Mouse (Mus musculus) thymus, adult 2 months (tissue): ENCODE results near the gene Dhdds. TPM values are rescaled to one million over a fixed set of nuclear protein-coding genes. Genes with fewer than 3 reads are reported as not detected.

Source experiments
- DNase-seq: peaks from one replicate; pipeline ENCODE4 v3.0.0; 2021
- H3K27ac ChIP-seq: fragments of 200-500 bp; 2 replicates; pipeline ENCODE4 v1.5.1; 2012; ENCODE audit warnings: low read length, control low read depth; ENCODE audit not compliant: control insufficient read depth, insufficient read depth
- H3K27me3 ChIP-seq: fragments of 200-500 bp; 2 replicates; pipeline ENCODE4 v1.6.1; 2012; ENCODE audit warnings: mild to moderate bottlenecking, low read length, moderate library complexity, mixed read lengths; ENCODE audit not compliant: control insufficient read depth, insufficient read depth
- H3K36me3 ChIP-seq: fragments of 200-500 bp; 2 replicates; pipeline ENCODE4 v1.6.1; 2012; ENCODE audit warnings: mild to moderate bottlenecking, low read length, moderate library complexity; ENCODE audit not compliant: control insufficient read depth, insufficient read depth
- H3K4me1 ChIP-seq: fragments of 200-500 bp; replicated peaks from 2 replicates; pipeline ENCODE4 v1.6.1; 2012; ENCODE audit warnings: low read length; ENCODE audit not compliant: control insufficient read depth, insufficient read depth
- H3K4me3 ChIP-seq: fragments of 200-500 bp; 2 replicates; pipeline ENCODE4 v1.5.1; 2012; ENCODE audit warnings: mild to moderate bottlenecking, low read length, control low read depth, moderate library complexity; ENCODE audit not compliant: control insufficient read depth, insufficient read depth
- CTCF ChIP-seq: fragments of 200-500 bp; IDR thresholded peaks from 2 replicates; pipeline ENCODE4 v1.5.1; 2012; ENCODE audit warnings: mild to moderate bottlenecking, control low read depth, low read length, moderate library complexity, borderline replicate concordance; ENCODE audit not compliant: control insufficient read depth, poor library complexity, insufficient read depth; ENCODE audit errors: extremely low read depth
- POLR2A ChIP-seq: fragments of 200-500 bp; IDR thresholded peaks from 2 replicates; pipeline ENCODE4 v1.6.1; 2012; ENCODE audit warnings: mild to moderate bottlenecking, low read length, control low read depth, moderate library complexity; ENCODE audit not compliant: control insufficient read depth, poor library complexity, insufficient read depth; ENCODE audit errors: extremely low read depth
- WGBS: fragments of 180-500 bp; shearing (Covaris S2); methylation state at CpG from one replicate; pipeline ENCODE4 v1.1.7; 2018; 5-methylcytosine and 5-hydroxymethylcytosine counted together
- polyA plus RNA-seq: library from polyadenylated mRNA; depleted of rRNA; stranded (reverse); fragments of >200 nt; gene quantifications from 2 replicates; pipeline ENCODE4 v1.2.3, GENCODE M21; 2012

Dhdds gene
- polyA plus RNA-seq, 1 experiment = 32.1 TPM

DNA sequence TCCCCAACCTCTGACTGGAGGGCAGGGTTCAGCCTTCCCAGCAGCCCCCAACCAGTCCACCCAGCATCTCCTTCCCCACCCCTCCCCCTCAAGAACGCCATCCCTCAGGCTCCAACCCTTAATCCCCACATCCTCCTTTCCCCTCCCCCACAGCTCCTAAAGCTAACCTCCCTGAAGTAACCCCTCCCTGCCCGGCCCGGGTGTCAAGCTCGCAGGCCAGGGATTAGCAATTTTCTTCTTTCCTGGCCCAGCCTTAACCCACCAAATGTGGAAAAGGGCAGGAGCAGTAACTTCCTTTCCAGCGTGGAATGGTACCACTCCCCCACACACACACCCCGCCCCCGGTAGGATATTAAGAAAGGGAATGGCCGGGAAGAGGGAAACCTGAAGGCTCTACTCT lies 16.0 kb upstream of the Dhdds start:
- no peak for DNase-seq
- Histone ChIP-seq H3K27me3 (peaks cover 17% of the 10 kb centered on the region), H3K4me1 (no peaks in the 10 kb centered on the region), H3K27ac (no peak overlapping the region), H3K4me3 (no peak overlapping the region), H3K36me3 (no peaks in the 10 kb centered on the region)
- TF ChIP-seq CTCF (no peak), POLR2A (no peak)
- WGBS = 6% methylated on average over 8 of the region's 8 CpGs

DNA sequence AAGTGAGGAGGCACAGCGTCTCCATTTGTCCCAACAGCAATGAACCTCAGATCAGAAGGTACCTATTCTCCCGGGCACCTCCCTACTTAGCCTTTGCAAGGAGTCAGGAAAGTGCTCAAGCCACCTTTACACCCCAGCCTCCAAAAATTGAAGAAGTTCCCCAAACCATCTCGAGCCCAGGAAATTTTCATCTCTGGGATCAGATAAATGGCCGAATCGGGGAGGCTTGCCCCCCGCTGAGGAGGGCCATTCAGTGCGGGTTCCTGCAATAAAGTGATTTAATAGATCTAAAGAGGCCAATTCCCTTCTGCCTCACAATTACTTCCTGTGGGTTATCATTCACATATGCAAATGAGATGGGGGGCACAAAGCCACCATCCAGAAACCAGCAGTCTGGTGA lies 15.5 kb upstream of the Dhdds start:
- Histone ChIP-seq H3K4me1 (no peaks in the 10 kb centered on the region), H3K36me3 (no peaks in the 10 kb centered on the region), H3K27me3 (peaks cover 17% of the 10 kb centered on the region), H3K4me3 (no peak overlapping the region), H3K27ac (no peak overlapping the region)
- WGBS = 24% methylated on average over 7 of the region's 7 CpGs
- DNase-seq = no peak
- TF ChIP-seq CTCF (no peak), POLR2A (no peak)

DNA sequence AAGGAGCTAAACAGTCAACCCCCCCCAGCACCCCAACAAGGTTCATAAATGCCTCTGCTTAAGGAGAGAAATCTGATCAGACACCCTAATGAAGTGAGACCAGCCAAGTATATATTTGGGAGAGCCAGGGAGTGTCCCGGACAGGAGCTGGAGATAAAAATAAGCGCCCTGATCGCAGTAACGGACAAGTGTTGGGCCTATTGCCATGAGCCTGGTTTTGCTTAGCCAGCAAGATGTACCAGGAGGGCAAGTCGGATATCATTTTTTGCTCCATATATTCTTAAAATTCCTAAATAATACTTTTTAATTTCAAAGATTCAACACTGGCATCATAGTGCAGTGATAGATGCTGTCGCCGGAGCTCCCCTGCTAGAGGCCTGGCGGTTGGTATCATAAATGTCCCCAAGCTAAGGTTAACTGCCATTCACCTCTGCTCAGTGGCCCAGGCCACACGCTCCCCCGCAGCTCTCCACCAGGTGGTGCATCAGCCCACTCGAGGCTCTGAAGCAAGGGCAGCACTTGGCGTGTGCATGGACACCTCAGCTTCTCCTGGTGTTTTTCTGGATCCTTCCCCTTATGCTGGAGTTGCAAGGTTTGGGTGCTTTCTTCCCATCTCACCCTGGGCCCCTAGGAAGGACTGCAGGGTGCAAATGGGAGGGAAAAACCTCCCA lies 12.3 kb upstream of the Dhdds start:
- no peak overlapping the region for H3K4me3 ChIP-seq
- TF ChIP-seq POLR2A (no peak), CTCF (peak; percentile 46; the same call in 1 of the 2 replicates)
- peaks cover 7% of the 10 kb centered on the region; the same call in 1 of the 2 replicates for H3K27me3 ChIP-seq
- H3K36me3 ChIP-seq = no peaks in the 10 kb centered on the region
- 65% methylated on average over 12 of the region's 12 CpGs for WGBS
- DNase-seq = peak; percentile 14
- H3K4me1 ChIP-seq = no peaks in the 10 kb centered on the region
- no peak overlapping the region for H3K27ac ChIP-seq

DNA sequence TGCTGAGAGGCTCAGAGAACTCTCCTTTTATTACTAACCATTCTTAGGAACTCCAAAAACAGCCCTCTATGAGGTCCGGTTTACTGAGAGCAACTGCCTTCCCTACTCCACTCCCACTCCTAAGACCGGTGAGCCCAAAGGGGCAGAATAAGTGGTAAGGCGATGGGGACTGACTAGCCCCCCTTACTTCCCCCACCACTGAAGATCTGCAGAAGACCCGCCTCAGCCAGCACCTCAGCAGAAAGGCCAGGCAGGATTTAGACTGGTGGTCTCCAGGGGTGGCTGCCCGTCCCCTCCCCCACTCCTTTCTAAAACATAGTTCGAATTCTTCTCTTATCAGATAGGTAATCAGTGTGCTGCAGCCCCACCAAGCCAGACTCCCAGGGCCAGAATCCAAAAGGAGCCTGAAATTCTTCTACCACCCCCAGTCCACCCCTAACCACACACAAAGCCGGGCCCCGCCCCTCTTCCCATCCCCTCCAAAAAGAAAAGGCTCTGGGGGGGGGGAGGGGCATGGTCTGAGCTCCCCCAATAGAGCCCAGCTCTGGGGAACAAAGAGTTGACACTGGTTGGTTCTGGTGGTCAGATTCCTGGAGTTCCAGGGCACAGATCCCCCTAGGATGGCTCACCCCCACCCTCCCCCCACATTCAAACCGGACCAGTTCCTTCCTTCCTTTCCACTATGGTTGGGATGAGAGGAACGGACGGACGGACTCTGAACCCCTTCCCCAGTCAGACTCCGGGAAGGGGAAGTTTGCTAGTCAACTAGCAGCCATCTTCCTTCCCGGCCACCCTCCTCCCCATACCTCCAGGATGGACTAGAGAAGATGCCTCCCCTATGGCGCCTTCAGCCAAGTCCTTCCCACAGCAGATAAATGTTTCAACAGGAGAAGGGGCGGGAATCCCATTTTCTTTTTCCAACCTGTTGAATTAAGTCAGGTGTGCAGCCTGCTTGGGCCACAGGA lies 11.0 kb upstream of the Dhdds start:
- H3K4me1 ChIP-seq = no peaks in the 10 kb centered on the region
- H3K27me3 ChIP-seq = peaks cover under 1% of the 10 kb centered on the region; the same call in 1 of the 2 replicates
- no peaks in the 10 kb centered on the region for H3K36me3 ChIP-seq
- DNase-seq = no peak
- no peak overlapping the region for H3K27ac ChIP-seq
- no peak overlapping the region for H3K4me3 ChIP-seq
- WGBS = 40% methylated on average over 15 of the region's 16 CpGs
- no peak for TF ChIP-seq CTCF
- no peak for TF ChIP-seq POLR2A

DNA sequence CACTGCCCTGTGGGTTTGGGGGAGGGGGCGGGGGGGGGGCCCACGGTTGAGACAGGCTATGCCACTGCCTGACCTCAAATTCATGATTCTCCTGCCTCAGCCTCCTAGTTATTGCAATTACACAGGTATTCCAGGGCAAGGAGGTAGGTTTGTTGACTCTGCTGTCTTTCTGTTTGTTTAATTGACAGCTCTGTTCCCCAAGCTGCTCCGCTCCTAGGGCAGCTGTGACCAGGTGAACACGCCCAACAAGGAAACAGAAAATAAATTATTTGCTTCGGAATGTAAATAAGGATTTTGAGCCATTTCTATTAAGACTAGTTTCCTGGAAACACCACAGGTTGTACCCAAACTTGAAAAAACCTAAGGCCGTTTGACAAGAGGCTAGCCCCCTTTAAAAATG lies 9.0 kb upstream of the Dhdds start:
- Histone ChIP-seq H3K4me3 (no peak overlapping the region), H3K27ac (no peak overlapping the region), H3K27me3 (no peaks in the 10 kb centered on the region; the same call in 1 of the 2 replicates), H3K36me3 (no peaks in the 10 kb centered on the region), H3K4me1 (no peaks in the 10 kb centered on the region)
- no peak for TF ChIP-seq CTCF
- TF ChIP-seq POLR2A = no peak
- WGBS = 80% methylated on average over 6 of the region's 6 CpGs
- no peak for DNase-seq

GRCm38 (mm10) chr4:134006845-134007244 lies 6.1 kb upstream of the Dhdds start:
- TF ChIP-seq POLR2A = no peak
- no peak for TF ChIP-seq CTCF
- H3K4me3 ChIP-seq = no peak overlapping the region
- no peaks in the 10 kb centered on the region for H3K4me1 ChIP-seq
- H3K27ac ChIP-seq = no peak overlapping the region
- 91% methylated on average over 3 of the region's 3 CpGs for WGBS
- no peaks in the 10 kb centered on the region for H3K27me3 ChIP-seq
- DNase-seq = no peak
- H3K36me3 ChIP-seq = no peaks in the 10 kb centered on the region
